Mouse (Mus musculus) heart, embryonic 15.5 days (tissue): Measurements from ENCODE around the gene Tubg1. TPM values are rescaled to one million over a fixed set of nuclear protein-coding genes. Genes with fewer than 3 reads are reported as not detected.
"Not testable (repeated sequence)": the region's sequence is repeated elsewhere in the genome, so short reads cannot be mapped to it uniquely, and the experiment has no call there.

Source experiments
- ATAC-seq: fragments of 200-750 bp; cut with Nextera tagmentation; replicated peaks from 2 replicates; pipeline ENCODE4 v1.8.0; 2017; ENCODE audit warnings: low read depth, moderate TSS enrichment; ENCODE audit not compliant: insufficient number of reproducible peaks, insufficient read depth, low FRiP score
- H3K27ac ChIP-seq: fragments of 300-500 bp; sonication (generic); 2 replicates; pipeline ENCODE4 v1.5.1; 2015; ENCODE audit warnings: mild to moderate bottlenecking, inconsistent platforms
- H3K27me3 ChIP-seq: fragments of 300-500 bp; sonication (generic); 2 replicates; pipeline ENCODE4 v1.6.1; 2015; ENCODE audit warnings: inconsistent platforms
- H3K36me3 ChIP-seq: fragments of 300-500 bp; sonication (generic); 2 replicates; pipeline ENCODE4 v1.6.1; 2015; ENCODE audit warnings: mild to moderate bottlenecking, inconsistent platforms
- H3K4me1 ChIP-seq: fragments of 300-500 bp; sonication (generic); replicated peaks from 2 replicates; pipeline ENCODE4 v1.6.1; 2015; ENCODE audit warnings: inconsistent platforms
- H3K4me2 ChIP-seq: fragments of 300-500 bp; sonication (generic); 2 replicates; pipeline ENCODE4 v1.6.1; 2015; ENCODE audit warnings: inconsistent platforms, mild to moderate bottlenecking, moderate library complexity
- H3K4me3 ChIP-seq: fragments of 300-500 bp; sonication (generic); 2 replicates; pipeline ENCODE4 v1.5.1; 2015; ENCODE audit warnings: mild to moderate bottlenecking, inconsistent platforms
- H3K9ac ChIP-seq: fragments of 300-500 bp; sonication (generic); 2 replicates; pipeline ENCODE4 v1.6.1; 2015; ENCODE audit warnings: mild to moderate bottlenecking, inconsistent platforms
- H3K9me3 ChIP-seq: fragments of 300-500 bp; sonication (generic); replicated peaks from 2 replicates; pipeline ENCODE4 v1.6.1; 2016; ENCODE audit warnings: inconsistent platforms
- whole genome bisulfite sequencing: fragments of 180-500 bp; shearing (Covaris S2); methylation state at CpG from one replicate; pipeline ENCODE4 v1.1.7; 2015; ENCODE audit warnings: mixed read lengths; 5-methylcytosine and 5-hydroxymethylcytosine counted together
- polyA plus RNA-seq: library from polyadenylated mRNA; unstranded; fragments of >200 nt; fragmentation: Nextera tagmentation; extraction: Ambion mirVana; gene quantifications from 2 replicates; pipeline ENCODE4 v1.2.1, GENCODE M21; 2015

Gene Tubg1
- polyA plus RNA-seq, 1 experiment from 2014 or later = 62.1 TPM

- WGBS = 78% methylated on average over 4 of the region's 4 CpGs
- Histone ChIP-seq H3K27me3 (no peaks in the 10 kb centered on the region), H3K9ac (no peak overlapping the region), H3K4me1 (no peaks in the 10 kb centered on the region), H3K27ac (no peak overlapping the region), H3K4me3 (no peak overlapping the region), H3K4me2 (no peak overlapping the region), H3K36me3 (peaks cover 2% of the 10 kb centered on the region; the same call in 1 of the 2 replicates), H3K9me3 (no peaks in the 10 kb centered on the region)
- ATAC-seq = no peak
Measured at GRCm38 (mm10) chr11:101109351-101109750, 10.4 kb upstream of the Tubg1 start.

- Histone ChIP-seq H3K27me3 (no peaks in the 10 kb centered on the region), H3K9me3 (no peaks in the 10 kb centered on the region), H3K4me2 (no peak overlapping the region), H3K27ac (no peak overlapping the region), H3K9ac (no peak overlapping the region), H3K4me3 (no peak overlapping the region), H3K4me1 (peaks cover 2% of the 10 kb centered on the region; the same call in 1 of the 2 replicates), H3K36me3 (no peaks in the 10 kb centered on the region; the same call in 1 of the 2 replicates)
- WGBS = 56% methylated on average over 5 of the region's 5 CpGs
- ATAC-seq = no peak
Measured at GRCm38 (mm10) chr11:101110708-101111107, 9.0 kb upstream of the Tubg1 start.

- H3K4me3 ChIP-seq = no peak overlapping the region
- H3K9ac ChIP-seq = no peak overlapping the region
- WGBS = 91% methylated on average over 4 of the region's 4 CpGs
- no peak for ATAC-seq
- no peak overlapping the region for H3K27ac ChIP-seq
- H3K4me1 ChIP-seq = peaks cover 7% of the 10 kb centered on the region; the same call in 1 of the 2 replicates
- no peak overlapping the region for H3K4me2 ChIP-seq
- H3K36me3 ChIP-seq = no peaks in the 10 kb centered on the region; the same call in 1 of the 2 replicates
- no peaks in the 10 kb centered on the region for H3K9me3 ChIP-seq
- no peaks in the 10 kb centered on the region for H3K27me3 ChIP-seq
Measured at GRCm38 (mm10) chr11:101111178-101111577, 8.6 kb upstream of the Tubg1 start.

GRCm38 (mm10) chr11:101112186-101112585, 7.6 kb upstream of the Tubg1 start:
- Histone ChIP-seq H3K27ac (no peak overlapping the region), H3K36me3 (no peaks in the 10 kb centered on the region; the same call in 1 of the 2 replicates), H3K27me3 (no peaks in the 10 kb centered on the region), H3K4me3 (no peak overlapping the region), H3K4me2 (no peak overlapping the region), H3K9me3 (no peaks in the 10 kb centered on the region), H3K9ac (no peak overlapping the region), H3K4me1 (peaks cover 11% of the 10 kb centered on the region; the same call in 1 of the 2 replicates)
- 93% methylated on average over 3 of the region's 3 CpGs for WGBS
- ATAC-seq = no peak

GRCm38 (mm10) chr11:101115564-101115963, 4.2 kb upstream of the Tubg1 start:
- Histone ChIP-seq H3K9me3 (no peaks in the 10 kb centered on the region), H3K27me3 (no peaks in the 10 kb centered on the region), H3K4me1 (peaks cover 29% of the 10 kb centered on the region), H3K9ac (no peak overlapping the region), H3K4me2 (no peak overlapping the region), H3K4me3 (no peak overlapping the region), H3K36me3 (no peaks in the 10 kb centered on the region), H3K27ac (peak overlapping the region; percentile 11; the same call in 1 of the 2 replicates)
- 76% methylated on average over 2 of the region's 2 CpGs for WGBS
- ATAC-seq = no peak

- ATAC-seq = no peak
- peak overlapping the region; percentile 38; the same call in 1 of the 2 replicates for H3K27ac ChIP-seq
- no peaks in the 10 kb centered on the region for H3K27me3 ChIP-seq
- H3K4me2 ChIP-seq = peak overlapping the region; percentile 80
- H3K4me3 ChIP-seq = peak overlapping the region; percentile 78
- WGBS = 24% methylated on average over 4 of the region's 4 CpGs
- H3K4me1 ChIP-seq = peaks cover 41% of the 10 kb centered on the region
- peaks cover 9% of the 10 kb centered on the region for H3K36me3 ChIP-seq
- peak overlapping the region; percentile 93 for H3K9ac ChIP-seq
- H3K9me3 ChIP-seq = no peaks in the 10 kb centered on the region
Measured at GRCm38 (mm10) chr11:101118105-101118504, 1.6 kb upstream of the Tubg1 start.

GRCm38 (mm10) chr11:101119131-101119760, 492 bp upstream of the Tubg1 start:
- H3K4me1 ChIP-seq = peaks cover 41% of the 10 kb centered on the region
- H3K4me2 ChIP-seq = peak overlapping the region; percentile 80

GRCm38 (mm10) chr11:101120545-101121188, 929 bp downstream of the Tubg1 start:
- Histone ChIP-seq H3K4me1 (peaks cover 39% of the 10 kb centered on the region), H3K9ac (peak overlapping the region; percentile 71), H3K4me3 (peak overlapping the region; percentile 78), H3K9me3 (no peaks in the 10 kb centered on the region), H3K36me3 (peaks cover 23% of the 10 kb centered on the region), H3K27me3 (no peaks in the 10 kb centered on the region), H3K27ac (peak overlapping the region; percentile 89), H3K4me2 (peak overlapping the region; percentile 84)
- WGBS = 23% methylated on average over 19 of the region's 19 CpGs
- ATAC-seq = no peak

More at GRCm38 (mm10) chr11:101119131-101119760, 492 bp upstream of the Tubg1 start:
- Histone ChIP-seq H3K27ac (peak overlapping the region; percentile 85), H3K9me3 (no peaks in the 10 kb centered on the region), H3K4me3 (peak overlapping the region; percentile 78), H3K36me3 (peaks cover 18% of the 10 kb centered on the region), H3K9ac (peak overlapping the region; percentile 93), H3K27me3 (no peaks in the 10 kb centered on the region)
- peak; percentile 68; the same call in 1 of the 2 replicates for ATAC-seq
- WGBS = under 1% methylated on average over 38 of the region's 39 CpGs

- H3K9ac ChIP-seq, H3K4me3 ChIP-seq, H3K27me3 ChIP-seq, H3K9me3 ChIP-seq, H3K27ac ChIP-seq, ATAC-seq, H3K4me2 ChIP-seq: not testable (repeated sequence)
- H3K36me3 ChIP-seq = peaks cover 35% of the 10 kb centered on the region
- WGBS = 90% methylated on average over 8 of the region's 8 CpGs
- peaks cover 17% of the 10 kb centered on the region for H3K4me1 ChIP-seq
Measured at GRCm38 (mm10) chr11:101124494-101124893, 4.8 kb downstream of the Tubg1 start.

- not testable (repeated sequence) for H3K4me3 ChIP-seq, ATAC-seq, H3K27me3 ChIP-seq, H3K27ac ChIP-seq, H3K9me3 ChIP-seq, H3K4me2 ChIP-seq, H3K9ac ChIP-seq
- WGBS = 94% methylated on average over 9 of the region's 9 CpGs
- H3K36me3 ChIP-seq = peaks cover 35% of the 10 kb centered on the region
- H3K4me1 ChIP-seq = peaks cover 18% of the 10 kb centered on the region
Measured at GRCm38 (mm10) chr11:101125008-101125407, 5.3 kb downstream of the Tubg1 start.

- H3K36me3 ChIP-seq = peaks cover 35% of the 10 kb centered on the region
- no peak overlapping the region for H3K4me2 ChIP-seq
- H3K27me3 ChIP-seq = no peaks in the 10 kb centered on the region
- no peak for ATAC-seq
- no peaks in the 10 kb centered on the region for H3K9me3 ChIP-seq
- H3K9ac ChIP-seq = no peak overlapping the region
- peaks cover 15% of the 10 kb centered on the region for H3K4me1 ChIP-seq
- no peak overlapping the region for H3K4me3 ChIP-seq
- 77% methylated on average over 1 of the region's 1 CpGs for WGBS
- H3K27ac ChIP-seq = no peak overlapping the region
Measured at GRCm38 (mm10) chr11:101127075-101127474, 7.3 kb downstream of the Tubg1 start.
